In genomic region chr10:24614726-24615125, GRCm38 (mm10) we compare ENCODE assay signal across 31 mouse cellular contexts.
"Had no signal": no experiment of that assay in that cellular context is flagged by ENCODE, and none has a peak within 500 bp of the region (broad histone marks: within the 10 kb centered on the region; RNA-seq: fewer than 3 reads in every experiment).

No protein-coding gene starts in this region.

- H3K27ac ChIP-seq: limb, embryonic 10.5 days; limb, embryonic 12.5 days; limb, embryonic 13.5 days; limb, embryonic 15.5 days; liver, embryonic 12.5 days; liver, embryonic 13.5 days; liver, embryonic 14.5 days; liver, embryonic 15.5 days; lung, embryonic 15.5 days; macrophage; midbrain, embryonic 10.5 days; midbrain, embryonic 12.5 days; midbrain, embryonic 13.5 days; neural tube, embryonic 12.5 days; neural tube, embryonic 13.5 days had no signal

- DNase-seq: left cerebral cortex, postnatal 4 days; liver; liver, embryonic 13.5 days; liver, postnatal 0 days; lung, adult 18-20 months; lung, adult 2 months; lung, embryonic 14.5 days; lung, postnatal 10 days; lung, postnatal 14 days; lung, postnatal 36 days; lung, postnatal 4 days; midbrain, embryonic 14.5 days had no signal

- ATAC-seq: liver, embryonic 12.5 days; liver, postnatal 0 days; lung, postnatal 0 days; midbrain, embryonic 13.5 days; midbrain, embryonic 16.5 days had no signal

- H3K36me3 ChIP-seq: limb, embryonic 10.5 days; limb, embryonic 12.5 days; limb, embryonic 13.5 days; limb, embryonic 15.5 days; liver, embryonic 12.5 days; liver, embryonic 13.5 days; liver, embryonic 15.5 days; lung, embryonic 15.5 days; midbrain, embryonic 10.5 days; midbrain, embryonic 12.5 days; midbrain, embryonic 13.5 days; neural tube, embryonic 12.5 days; neural tube, embryonic 13.5 days had no signal

- H3K27me3 ChIP-seq: limb, embryonic 12.5 days; limb, embryonic 13.5 days; limb, embryonic 15.5 days; liver, embryonic 12.5 days; liver, embryonic 13.5 days; liver, embryonic 15.5 days; lung, embryonic 15.5 days; megakaryocyte, embryonic 14.5 days; midbrain, embryonic 12.5 days; midbrain, embryonic 13.5 days; neural tube, embryonic 12.5 days; neural tube, embryonic 13.5 days had no signal

- H3K9me3 ChIP-seq: limb, embryonic 10.5 days; limb, embryonic 12.5 days; limb, embryonic 13.5 days; limb, embryonic 15.5 days; liver, embryonic 12.5 days; liver, embryonic 13.5 days; liver, embryonic 15.5 days; lung, embryonic 15.5 days; midbrain, embryonic 10.5 days; midbrain, embryonic 12.5 days; midbrain, embryonic 13.5 days; neural tube, embryonic 12.5 days; neural tube, embryonic 13.5 days had no signal

- H3K9ac ChIP-seq: limb, embryonic 12.5 days; limb, embryonic 13.5 days; limb, embryonic 15.5 days; liver, embryonic 12.5 days; liver, embryonic 13.5 days; liver, embryonic 14.5 days; liver, embryonic 15.5 days; liver, postnatal 0 days; lung, embryonic 14.5 days; lung, embryonic 15.5 days; midbrain, embryonic 12.5 days; midbrain, embryonic 13.5 days; neural tube, embryonic 12.5 days; neural tube, embryonic 13.5 days had no signal

- H3K4me2 ChIP-seq: limb, embryonic 12.5 days; limb, embryonic 13.5 days; limb, embryonic 15.5 days; liver, embryonic 11.5 days; liver, embryonic 12.5 days; liver, embryonic 13.5 days; liver, embryonic 15.5 days; lung, embryonic 14.5 days; lung, embryonic 15.5 days; midbrain, embryonic 12.5 days; midbrain, embryonic 13.5 days; neural tube, embryonic 12.5 days; neural tube, embryonic 13.5 days had no signal

- H3K4me3 ChIP-seq: limb, embryonic 10.5 days; limb, embryonic 12.5 days; limb, embryonic 13.5 days; limb, embryonic 15.5 days; liver, embryonic 12.5 days; liver, embryonic 13.5 days; liver, embryonic 15.5 days; lung, embryonic 15.5 days; megakaryocyte, embryonic 14.5 days; midbrain, embryonic 10.5 days; midbrain, embryonic 12.5 days; midbrain, embryonic 13.5 days; myocyte; neural tube, embryonic 12.5 days; neural tube, embryonic 13.5 days had no signal

- H3K4me1 ChIP-seq: limb, embryonic 10.5 days; limb, embryonic 12.5 days; limb, embryonic 13.5 days; limb, embryonic 15.5 days; liver, embryonic 12.5 days; liver, embryonic 13.5 days; liver, embryonic 15.5 days; lung, embryonic 15.5 days; megakaryocyte, embryonic 14.5 days; midbrain, embryonic 10.5 days; midbrain, embryonic 12.5 days; midbrain, embryonic 13.5 days; neural tube, embryonic 12.5 days; neural tube, embryonic 13.5 days had no signal
